Mouse (Mus musculus): Measurements from ENCODE around the gene Klhdc1.

The Klhdc1 gene

GRCm38 (mm10) chr12:69229251-69229650 is 11.7 kb upstream of the Klhdc1 start:
- DNase-seq (ENCODE audit: low spot score), result no peak

GRCm38 (mm10) chr12:69235782-69236181 is 5.2 kb upstream of the Klhdc1 start:
- no peak for DNase-seq (ENCODE audit: low spot score)

GRCm38 (mm10) chr12:69238284-69238683 is 2.7 kb upstream of the Klhdc1 start:
- DNase-seq (ENCODE audit: low spot score), result no peak

GRCm38 (mm10) chr12:69241405-69241770 is 412 bp downstream of the Klhdc1 start:
- no peak for DNase-seq (ENCODE audit: low spot score)

- DNase-seq (ENCODE audit: low spot score), result peak; percentile 81
Measured at GRCm38 (mm10) chr12:69241771-69242431, 925 bp downstream of the Klhdc1 start.

- DNase-seq (ENCODE audit: low spot score), result no peak
Measured at GRCm38 (mm10) chr12:69249766-69250165, 8.8 kb downstream of the Klhdc1 start.

GRCm38 (mm10) chr12:69250756-69251155 is 9.8 kb downstream of the Klhdc1 start:
- no peak for DNase-seq (ENCODE audit: low spot score)

GRCm38 (mm10) chr12:69253806-69254205 is 12.8 kb downstream of the Klhdc1 start:
- no peak for DNase-seq (ENCODE audit: low spot score)

GRCm38 (mm10) chr12:69257836-69258235 is 16.9 kb downstream of the Klhdc1 start:
- no peak for DNase-seq (ENCODE audit: low spot score)

GRCm38 (mm10) chr12:69262251-69262650 is 21.3 kb downstream of the Klhdc1 start:
- DNase-seq (ENCODE audit: low spot score), result no peak

- no peak for DNase-seq (ENCODE audit: low spot score)
Measured at GRCm38 (mm10) chr12:69265031-69265430, 24.1 kb downstream of the Klhdc1 start.

- no peak for DNase-seq (ENCODE audit: low spot score)
Measured at GRCm38 (mm10) chr12:69267956-69268632, 27.1 kb downstream of the Klhdc1 start.

GRCm38 (mm10) chr12:69268956-69269355 is 28.0 kb downstream of the Klhdc1 start:
- DNase-seq (ENCODE audit: low spot score), result no peak

GRCm38 (mm10) chr12:69279931-69280469 is 39.0 kb downstream of the Klhdc1 start:
- DNase-seq (ENCODE audit: low spot score), result no peak

- DNase-seq (ENCODE audit: low spot score), result no peak
Measured at GRCm38 (mm10) chr12:69280915-69281314, 39.9 kb downstream of the Klhdc1 start.

- no peak for DNase-seq (ENCODE audit: low spot score)
Measured at GRCm38 (mm10) chr12:69283146-69283545, 42.2 kb downstream of the Klhdc1 start.

- no peak for DNase-seq (ENCODE audit: low spot score)
Measured at GRCm38 (mm10) chr12:69287535-69287934, 46.6 kb downstream of the Klhdc1 start.

- DNase-seq (ENCODE audit: low spot score), result no peak
Measured at GRCm38 (mm10) chr12:69288699-69289098, 47.7 kb downstream of the Klhdc1 start.

- DNase-seq (ENCODE audit: low spot score), result no peak
Measured at GRCm38 (mm10) chr12:69292401-69292800, 51.4 kb downstream of the Klhdc1 start.

- peak; percentile 30 for DNase-seq (ENCODE audit: low spot score)
Measured at GRCm38 (mm10) chr12:69293815-69294214, 52.8 kb downstream of the Klhdc1 start.

- no peak for DNase-seq (ENCODE audit: low spot score)
Measured at GRCm38 (mm10) chr12:69294936-69295335, 54.0 kb downstream of the Klhdc1 start.

GRCm38 (mm10) chr12:69295651-69296050 is 54.7 kb downstream of the Klhdc1 start:
- no peak for DNase-seq (ENCODE audit: low spot score)

Measured in yolk sac, embryonic 10.5 days (tissue).